Mouse (Mus musculus): Measurements from ENCODE around the gene Gm3685.
A peak's percentile ranks its signal among the peaks of the same experiment; 100 is the strongest.
"Not testable (repeated sequence)": the region's sequence is repeated elsewhere in the genome, so short reads cannot be mapped to it uniquely, and the experiment has no call there.

Gm3685 gene

DNA sequence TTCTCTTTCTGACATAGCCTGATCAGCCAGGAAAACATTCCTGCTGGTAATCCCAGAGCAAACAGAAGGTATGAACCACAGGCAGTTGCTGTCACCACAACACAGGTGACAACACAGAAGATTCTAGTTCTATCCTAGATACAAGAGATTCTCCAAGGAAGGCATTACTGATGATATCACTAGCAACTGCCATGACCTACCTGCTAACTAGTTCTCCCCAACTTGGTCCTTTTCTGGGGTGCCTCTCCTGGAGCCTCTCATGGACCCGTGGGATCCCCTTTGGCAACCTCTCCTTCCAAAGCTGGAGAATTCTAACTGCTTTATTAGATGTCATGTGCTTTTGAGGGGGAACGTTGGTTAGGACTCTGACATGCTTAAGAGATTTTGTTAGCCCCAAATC is at the start of gene Gm3685:
TSS of gene Gm3685 (minus strand) at position 101 of the 400 bp plus-strand sequence.
- not testable (repeated sequence) for DNase-seq (ENCODE audit: low spot score)

DNA sequence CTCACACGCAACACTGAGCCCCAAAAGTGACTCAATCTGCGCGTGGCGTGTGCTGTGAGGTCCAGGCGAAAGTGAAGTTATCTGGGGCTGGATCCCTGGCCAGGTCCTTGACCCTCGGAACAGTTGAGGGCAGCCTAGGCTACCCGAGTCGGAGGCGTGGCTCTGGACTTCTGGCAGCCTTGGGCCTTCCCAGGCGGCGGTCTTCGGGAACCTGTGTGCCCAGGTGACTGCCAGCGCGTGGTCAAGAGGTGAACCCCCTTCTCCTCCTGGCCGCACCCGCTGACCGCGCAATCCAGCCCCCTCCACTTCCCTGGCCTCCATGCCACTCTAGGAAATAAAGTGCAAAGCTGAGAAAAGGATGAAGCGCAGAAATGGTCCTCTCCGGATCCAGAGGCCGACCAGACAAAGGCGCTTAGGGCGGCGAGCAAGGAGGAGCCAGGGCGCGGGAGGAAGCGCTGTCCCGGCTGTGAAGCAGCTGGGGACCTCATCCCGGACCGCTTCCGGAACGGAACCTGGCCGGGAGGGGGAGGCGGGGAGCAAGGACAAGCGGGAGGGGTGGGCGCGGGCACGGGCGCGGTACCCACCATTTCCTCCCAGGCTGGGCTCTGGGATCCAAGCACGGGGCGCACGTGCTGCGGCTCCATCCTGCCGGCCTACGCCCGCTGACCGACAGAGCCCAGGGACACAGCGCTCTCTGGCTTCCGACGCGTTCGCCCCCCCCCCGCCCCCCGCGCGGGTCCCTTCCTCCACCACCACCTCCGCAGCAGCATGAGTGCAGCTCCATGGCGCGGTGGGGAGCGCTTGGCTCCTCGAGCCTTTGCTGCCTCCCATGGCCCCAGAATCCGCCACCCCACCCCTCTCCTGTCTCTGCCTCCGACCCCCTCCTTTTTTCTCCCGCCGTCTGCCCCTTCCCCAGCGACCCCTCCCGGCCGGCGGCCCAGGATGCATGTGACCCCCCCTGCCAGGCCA is 17.7 kb downstream of the Gm3685 start, which contains the start of gene Gm10406:
TSS of gene Gm10406 (minus strand) at position 669 of the 969 bp plus-strand sequence.
- peak; percentile 27 for DNase-seq (ENCODE audit: low spot score)

DNA sequence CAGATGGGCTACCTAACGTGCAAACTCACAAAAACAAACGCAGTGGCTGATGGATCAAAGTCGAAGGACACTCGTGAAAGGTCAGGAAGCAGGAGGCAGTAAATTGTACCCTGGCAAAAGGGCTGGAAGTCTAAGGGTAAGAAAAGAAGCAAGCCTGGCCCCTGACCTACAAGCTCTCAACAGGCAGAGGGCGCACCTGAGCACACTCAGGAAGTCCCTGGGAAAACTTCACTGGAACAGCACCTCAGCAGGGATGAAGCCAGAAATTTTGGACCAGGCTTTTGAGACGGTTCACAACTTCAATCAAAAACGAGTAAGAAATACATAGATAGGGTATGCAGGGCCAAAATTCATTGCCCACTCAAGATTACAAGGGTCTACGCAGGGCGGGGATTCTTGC is 18.5 kb downstream of the Gm3685 start:
- DNase-seq (ENCODE audit: low spot score) = peak; percentile 0
